Mouse (Mus musculus): ENCODE measurements at regions not wholly inside any gene's neighbourhood (a gene's known extent, or its start where the extent isn't known, plus 50 kb on each side); places are given as distances from the start of the nearest gene placed in this dataset.
"Not testable (repeated sequence)": the region's sequence is repeated elsewhere in the genome, so short reads cannot be mapped to it uniquely, and the experiment has no call there.

- Histone ChIP-seq H3K36me3 (ENCODE audit: control insufficient read depth, insufficient read depth, low read length) (no peaks in the 10 kb centered on the region), H3K27ac (replicated peaks; ENCODE audit: low read depth, low read length) (no peak overlapping the region), H3K9me3 (ENCODE audit: control insufficient read depth, low read length) (no peaks in the 10 kb centered on the region), H3K9ac (replicated peaks; ENCODE audit: low read length) (no peak overlapping the region), H3K4me3 (replicated peaks; ENCODE audit: low read depth, low read length) (no peak overlapping the region), H3K4me1 (ENCODE audit: control insufficient read depth, insufficient read depth, low read length) (no peaks in the 10 kb centered on the region), H3K4me2 (ENCODE audit: low read length) (no peak overlapping the region), H3K27me3 (ENCODE audit: control insufficient read depth, insufficient read depth, low read length) (no peaks in the 10 kb centered on the region)
- ATAC-seq (ENCODE audit: low FRiP score, low TSS enrichment) (no peak), DNase-seq (no peak)
Measured at GRCm38 (mm10) chr9:4048749-4049148, 260.5 kb downstream of the Aasdhppt start.

- H3K4me1 ChIP-seq (ENCODE audit: control insufficient read depth, insufficient read depth, low read length); H3K27ac ChIP-seq (replicated peaks; ENCODE audit: low read depth, low read length); ATAC-seq (ENCODE audit: low FRiP score, low TSS enrichment); DNase-seq; H3K27me3 ChIP-seq (ENCODE audit: control insufficient read depth, insufficient read depth, low read length); H3K36me3 ChIP-seq (ENCODE audit: control insufficient read depth, insufficient read depth, low read length); H3K9me3 ChIP-seq (ENCODE audit: control insufficient read depth, low read length); H3K4me2 ChIP-seq (ENCODE audit: low read length); H3K4me3 ChIP-seq (replicated peaks; ENCODE audit: low read depth, low read length); H3K9ac ChIP-seq (replicated peaks; ENCODE audit: low read length): not testable (repeated sequence)
- 6% methylated on average over 1 of the region's 1 CpGs for WGBS
Measured at GRCm38 (mm10) chr9:4047654-4048053, 261.6 kb downstream of the Aasdhppt start.

GRCm38 (mm10) chr9:4040871-4041665 lies 268.2 kb downstream of the Aasdhppt start:
- no peak overlapping the region for H3K4me2 ChIP-seq (ENCODE audit: low read length)
- H3K27ac ChIP-seq (replicated peaks; ENCODE audit: low read depth, low read length), result no peak overlapping the region
- DNase-seq (no peak), ATAC-seq (ENCODE audit: low FRiP score, low TSS enrichment) (no peak)
- no peak overlapping the region for H3K4me3 ChIP-seq (replicated peaks; ENCODE audit: low read depth, low read length)
- H3K9me3 ChIP-seq (ENCODE audit: control insufficient read depth, low read length), result no peaks in the 10 kb centered on the region
- no peaks in the 10 kb centered on the region for H3K4me1 ChIP-seq (ENCODE audit: control insufficient read depth, insufficient read depth, low read length)
- 84% methylated on average over 1 of the region's 1 CpGs for WGBS
- H3K36me3 ChIP-seq (ENCODE audit: control insufficient read depth, insufficient read depth, low read length), result no peaks in the 10 kb centered on the region
- no peak overlapping the region for H3K9ac ChIP-seq (replicated peaks; ENCODE audit: low read length)
- H3K27me3 ChIP-seq (ENCODE audit: control insufficient read depth, insufficient read depth, low read length), result no peaks in the 10 kb centered on the region

GRCm38 (mm10) chr9:4027181-4027580 lies 282.1 kb downstream of the Aasdhppt start:
- H3K4me2 ChIP-seq (ENCODE audit: low read length); H3K27ac ChIP-seq (replicated peaks; ENCODE audit: low read depth, low read length); ATAC-seq (ENCODE audit: low FRiP score, low TSS enrichment): not testable (repeated sequence)

GRCm38 (mm10) chr9:4020093-4020492 lies 289.2 kb downstream of the Aasdhppt start:
- Histone ChIP-seq H3K4me3 (replicated peaks; ENCODE audit: low read depth, low read length) (no peak overlapping the region), H3K4me2 (ENCODE audit: low read length) (no peak overlapping the region), H3K27ac (replicated peaks; ENCODE audit: low read depth, low read length) (no peak overlapping the region), H3K27me3 (ENCODE audit: control insufficient read depth, insufficient read depth, low read length) (no peaks in the 10 kb centered on the region), H3K4me1 (ENCODE audit: control insufficient read depth, insufficient read depth, low read length) (no peaks in the 10 kb centered on the region), H3K9me3 (ENCODE audit: control insufficient read depth, low read length) (no peaks in the 10 kb centered on the region), H3K36me3 (ENCODE audit: control insufficient read depth, insufficient read depth, low read length) (no peaks in the 10 kb centered on the region), H3K9ac (replicated peaks; ENCODE audit: low read length) (no peak overlapping the region)
- 72% methylated on average over 2 of the region's 2 CpGs for WGBS
- ATAC-seq (ENCODE audit: low FRiP score, low TSS enrichment) (no peak), DNase-seq (no peak)

More at GRCm38 (mm10) chr9:4027181-4027580, 282.1 kb downstream of the Aasdhppt start:
- H3K4me3 ChIP-seq (replicated peaks; ENCODE audit: low read depth, low read length); DNase-seq; H3K9me3 ChIP-seq (ENCODE audit: control insufficient read depth, low read length); H3K4me1 ChIP-seq (ENCODE audit: control insufficient read depth, insufficient read depth, low read length); H3K36me3 ChIP-seq (ENCODE audit: control insufficient read depth, insufficient read depth, low read length); H3K9ac ChIP-seq (replicated peaks; ENCODE audit: low read length); H3K27me3 ChIP-seq (ENCODE audit: control insufficient read depth, insufficient read depth, low read length): not testable (repeated sequence)
- 86% methylated on average over 3 of the region's 3 CpGs for WGBS

- WGBS, result 84% methylated on average over 3 of the region's 3 CpGs
- no peak for ATAC-seq (ENCODE audit: low FRiP score, low TSS enrichment)
- Histone ChIP-seq H3K9me3 (ENCODE audit: control insufficient read depth, low read length) (no peaks in the 10 kb centered on the region), H3K4me1 (ENCODE audit: control insufficient read depth, insufficient read depth, low read length) (no peaks in the 10 kb centered on the region), H3K27ac (replicated peaks; ENCODE audit: low read depth, low read length) (no peak overlapping the region), H3K9ac (replicated peaks; ENCODE audit: low read length) (no peak overlapping the region), H3K4me3 (replicated peaks; ENCODE audit: low read depth, low read length) (no peak overlapping the region), H3K36me3 (ENCODE audit: control insufficient read depth, insufficient read depth, low read length) (no peaks in the 10 kb centered on the region), H3K27me3 (ENCODE audit: control insufficient read depth, insufficient read depth, low read length) (no peaks in the 10 kb centered on the region), H3K4me2 (ENCODE audit: low read length) (no peak overlapping the region)
- DNase-seq, result no peak
Measured at GRCm38 (mm10) chr9:3996686-3997085, 312.6 kb downstream of the Aasdhppt start.

GRCm38 (mm10) chr9:3988383-3988782 lies 320.9 kb downstream of the Aasdhppt start:
- not testable (repeated sequence) for H3K4me3 ChIP-seq (replicated peaks; ENCODE audit: low read depth, low read length); H3K9me3 ChIP-seq (ENCODE audit: control insufficient read depth, low read length); DNase-seq; H3K4me1 ChIP-seq (ENCODE audit: control insufficient read depth, insufficient read depth, low read length); H3K4me2 ChIP-seq (ENCODE audit: low read length); ATAC-seq (ENCODE audit: low FRiP score, low TSS enrichment); H3K36me3 ChIP-seq (ENCODE audit: control insufficient read depth, insufficient read depth, low read length); H3K27ac ChIP-seq (replicated peaks; ENCODE audit: low read depth, low read length); H3K9ac ChIP-seq (replicated peaks; ENCODE audit: low read length); H3K27me3 ChIP-seq (ENCODE audit: control insufficient read depth, insufficient read depth, low read length)
- WGBS, result 75% methylated on average over 3 of the region's 3 CpGs

GRCm38 (mm10) chr9:3987971-3988370 lies 321.3 kb downstream of the Aasdhppt start:
- H3K27me3 ChIP-seq (ENCODE audit: control insufficient read depth, insufficient read depth, low read length); H3K9ac ChIP-seq (replicated peaks; ENCODE audit: low read length); H3K36me3 ChIP-seq (ENCODE audit: control insufficient read depth, insufficient read depth, low read length); H3K4me3 ChIP-seq (replicated peaks; ENCODE audit: low read depth, low read length); DNase-seq; ATAC-seq (ENCODE audit: low FRiP score, low TSS enrichment); H3K4me2 ChIP-seq (ENCODE audit: low read length); H3K9me3 ChIP-seq (ENCODE audit: control insufficient read depth, low read length); H3K27ac ChIP-seq (replicated peaks; ENCODE audit: low read depth, low read length); H3K4me1 ChIP-seq (ENCODE audit: control insufficient read depth, insufficient read depth, low read length): not testable (repeated sequence)
- WGBS, result 82% methylated on average over 1 of the region's 1 CpGs
